Mouse (Mus musculus): ENCODE data around the gene Entpd1.

Gene Entpd1

DNA sequence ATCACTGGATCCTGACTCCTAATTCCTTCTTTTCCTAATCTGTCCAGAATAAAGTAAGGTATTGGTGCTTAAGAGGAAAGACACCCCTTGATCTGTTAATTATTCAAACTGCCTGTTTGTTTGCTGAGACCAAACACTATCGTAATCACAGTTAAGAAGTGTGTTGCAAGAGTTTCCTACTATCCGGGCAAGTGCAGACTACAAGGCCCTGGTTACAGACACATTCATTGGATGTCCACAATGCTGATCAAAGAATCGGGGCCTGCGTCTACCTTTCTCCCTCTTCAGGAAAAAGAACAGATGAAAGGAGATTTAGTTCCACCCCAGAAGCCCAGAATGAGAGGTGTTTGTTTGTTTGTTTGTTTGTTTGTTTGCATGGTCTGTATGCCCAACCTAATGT, 116.0 kb downstream of the Entpd1 start:
- DNase-seq: no peak

DNA sequence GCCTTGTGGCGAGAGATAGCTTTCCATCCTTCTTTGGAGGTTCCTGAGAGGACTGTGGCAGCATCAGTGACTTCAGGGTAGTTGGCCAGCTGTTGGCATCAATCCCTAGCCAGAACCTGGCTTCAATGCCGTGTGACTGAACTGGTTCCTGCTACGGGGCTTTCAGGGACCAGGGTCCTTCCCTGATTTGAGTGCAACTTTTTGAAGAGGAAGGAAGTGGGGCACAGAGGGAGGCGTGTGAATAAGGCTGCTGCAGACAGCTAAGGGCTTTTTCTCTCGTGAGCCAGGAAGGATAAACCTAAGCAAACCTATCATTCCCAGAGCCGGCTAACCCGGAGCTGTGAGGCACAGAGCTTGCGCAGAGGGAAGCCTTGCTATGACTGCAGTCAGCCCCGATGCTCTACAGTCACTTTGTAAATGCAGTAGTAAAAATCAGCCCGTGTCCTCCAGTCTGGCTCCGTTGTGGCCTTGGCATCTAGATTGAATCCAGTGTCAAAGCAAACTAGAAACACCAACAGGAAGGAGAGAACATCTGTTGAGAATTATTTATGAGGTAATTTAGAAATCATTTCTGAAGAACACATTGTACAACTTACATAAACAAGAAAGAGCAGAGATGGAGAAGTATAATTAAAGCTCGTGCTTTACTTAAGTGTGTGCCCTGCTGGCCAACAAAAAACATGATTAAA, 116.7 kb downstream of the Entpd1 start:
- DNase-seq: no peak

DNA sequence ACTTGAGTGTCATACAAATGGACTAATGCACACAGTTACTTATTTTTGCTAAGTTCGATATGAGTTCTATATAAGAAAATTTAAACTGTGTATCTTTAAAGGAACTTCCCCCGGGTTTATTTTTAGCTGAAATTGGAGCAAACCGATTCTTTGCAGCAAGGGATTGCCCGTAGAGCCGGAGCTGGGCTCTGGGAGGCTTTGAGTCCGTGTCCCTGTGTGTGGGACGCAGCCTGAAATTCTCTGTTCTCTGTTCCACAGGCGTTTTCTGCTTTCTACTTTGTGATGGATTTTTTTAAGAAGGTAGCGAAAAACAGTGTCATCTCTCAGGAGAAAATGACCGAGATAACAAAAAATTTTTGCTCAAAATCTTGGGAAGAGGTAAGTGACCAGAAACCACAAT, 121.2 kb downstream of the Entpd1 start:
- DNase-seq: no peak

- DNase-seq: no peak
Measured at GRCm38 (mm10) chr19:40733849-40734248, 121.7 kb downstream of the Entpd1 start.

DNA sequence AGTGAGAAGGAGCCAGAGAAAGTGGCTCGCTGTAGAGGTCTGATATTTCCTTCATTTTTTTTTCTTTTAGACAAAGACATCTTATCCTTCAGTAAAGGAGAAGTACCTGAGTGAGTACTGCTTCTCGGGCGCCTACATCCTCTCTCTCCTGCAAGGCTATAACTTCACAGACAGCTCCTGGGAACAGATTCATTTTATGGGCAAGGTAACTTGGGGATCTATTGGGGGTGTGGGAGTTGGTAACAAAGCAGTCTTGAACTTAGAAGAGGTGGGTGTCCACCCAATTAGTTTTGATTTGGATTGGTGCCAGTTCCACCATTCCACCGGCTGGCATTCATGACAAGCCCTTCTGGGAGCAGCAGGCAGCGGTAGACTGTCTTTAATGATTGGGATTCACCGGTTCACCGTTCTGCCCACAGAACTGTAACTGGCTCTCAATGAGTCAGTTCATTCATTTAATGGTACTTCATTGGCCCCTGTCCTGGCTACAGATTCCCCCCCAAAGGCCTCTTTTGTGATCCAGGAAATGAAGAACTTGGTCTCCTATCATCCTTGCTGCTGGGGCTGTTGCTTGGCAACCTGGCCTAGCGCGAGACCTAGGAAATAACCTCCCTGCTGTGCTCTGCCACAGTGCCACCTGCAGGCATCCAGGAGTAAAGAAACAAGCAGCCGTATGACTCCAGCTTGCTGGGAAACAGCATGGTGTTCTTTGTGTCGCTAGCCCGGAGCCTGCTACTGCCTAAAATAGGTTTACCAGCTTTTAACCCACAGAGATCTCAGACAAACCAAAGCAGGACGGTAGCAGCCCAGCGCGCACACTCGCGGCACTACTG, 124.7 kb downstream of the Entpd1 start:
- peak; percentile 14 to 44 for DNase-seq

DNA sequence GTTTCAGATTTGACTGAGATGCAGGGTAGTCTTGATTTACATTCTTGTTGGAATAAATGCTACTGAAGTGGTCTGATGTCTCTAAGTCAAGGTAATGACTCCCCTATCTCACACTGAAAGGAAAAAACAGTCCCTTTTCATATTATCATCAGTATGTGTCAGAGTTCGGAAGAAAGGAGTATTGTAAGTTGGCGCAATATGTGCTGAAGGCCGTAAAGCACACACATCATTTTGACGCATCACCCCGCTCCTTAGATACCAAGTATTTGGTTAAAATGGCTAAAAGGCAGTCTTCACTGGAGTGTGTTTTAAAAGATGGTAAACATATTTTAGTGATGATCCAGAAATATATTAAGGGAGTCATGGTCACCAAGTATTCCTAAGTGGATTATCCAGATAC, 125.4 kb downstream of the Entpd1 start:
- no peak for DNase-seq

GRCm38 (mm10) chr19:40738683-40739324, 126.6 kb downstream of the Entpd1 start:
- no peak for DNase-seq

- no peak for DNase-seq
Measured at GRCm38 (mm10) chr19:40746603-40747002, 134.4 kb downstream of the Entpd1 start.

- no peak for DNase-seq
Measured at GRCm38 (mm10) chr19:40748559-40748958, 136.4 kb downstream of the Entpd1 start, which contains the start of gene Cc2d2b. Gene Cc2d2b (plus strand): TSS chr19:40748753.

- peak; percentile 67 to 87 for DNase-seq
Measured at GRCm38 (mm10) chr19:40754311-40754710, 142.1 kb downstream of the Entpd1 start.

DNA sequence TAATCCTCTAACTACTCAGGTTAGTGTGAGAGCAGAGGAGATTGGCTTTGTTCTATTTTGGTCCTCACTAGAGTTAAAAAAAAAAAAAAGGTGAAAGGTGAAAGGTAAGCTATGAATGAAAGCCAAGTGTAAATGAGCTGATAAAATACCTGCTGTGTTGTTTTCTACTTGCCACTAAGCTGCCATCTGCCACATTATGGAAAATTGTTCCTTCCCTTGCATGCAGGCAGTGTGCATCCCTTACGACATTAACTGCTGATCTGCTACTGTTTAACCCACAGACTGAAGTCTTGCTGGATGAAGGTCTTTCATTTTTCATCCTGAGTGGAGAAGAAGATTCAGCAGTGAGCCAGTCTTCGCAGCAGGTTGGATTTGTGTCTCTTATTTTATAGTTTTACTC, 147.9 kb downstream of the Entpd1 start:
- DNase-seq: no peak

GRCm38 (mm10) chr19:40762023-40762759, 150.0 kb downstream of the Entpd1 start:
- peak; percentile 12 to 26 for DNase-seq

DNA sequence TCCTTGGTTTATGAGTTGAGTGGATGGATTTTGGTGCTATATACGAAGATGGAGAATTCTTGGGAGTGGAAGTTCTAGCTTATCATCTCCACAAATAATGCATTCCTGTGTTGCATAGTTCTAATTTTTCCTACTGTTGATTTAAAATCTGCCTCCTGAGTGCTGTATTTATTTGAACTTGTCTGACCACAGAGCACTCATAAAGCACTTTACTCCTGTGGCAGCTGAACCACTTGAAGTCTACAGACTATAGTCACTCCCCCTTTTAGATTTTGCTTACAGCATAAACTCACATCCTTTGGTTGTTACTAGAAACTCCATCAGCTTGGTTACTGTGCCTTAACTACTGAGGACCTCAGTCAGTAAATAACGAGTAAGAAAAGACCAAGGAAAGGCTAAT, 155.0 kb downstream of the Entpd1 start:
- DNase-seq: no peak

DNA sequence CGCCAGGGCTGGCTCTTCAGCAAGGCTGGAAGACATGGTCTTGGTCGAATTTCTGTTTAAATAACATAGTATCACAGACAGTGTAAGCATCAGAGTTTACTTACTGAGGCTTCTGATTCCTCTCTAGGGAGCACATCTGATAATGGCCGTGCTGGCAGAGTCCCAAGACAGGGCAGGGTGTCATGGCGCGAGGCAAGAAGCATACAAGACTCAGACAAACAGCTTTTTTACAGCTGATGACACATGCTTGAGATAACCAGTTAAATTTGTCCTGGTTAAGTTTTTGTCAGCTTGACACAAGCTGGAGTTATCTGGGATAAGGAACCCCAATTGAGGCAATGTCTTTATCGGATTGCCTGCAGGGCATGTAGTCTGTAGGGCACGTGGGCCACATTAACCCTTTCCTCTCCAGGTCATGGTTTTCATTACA, 157.2 kb downstream of the Entpd1 start:
- DNase-seq: no peak

DNA sequence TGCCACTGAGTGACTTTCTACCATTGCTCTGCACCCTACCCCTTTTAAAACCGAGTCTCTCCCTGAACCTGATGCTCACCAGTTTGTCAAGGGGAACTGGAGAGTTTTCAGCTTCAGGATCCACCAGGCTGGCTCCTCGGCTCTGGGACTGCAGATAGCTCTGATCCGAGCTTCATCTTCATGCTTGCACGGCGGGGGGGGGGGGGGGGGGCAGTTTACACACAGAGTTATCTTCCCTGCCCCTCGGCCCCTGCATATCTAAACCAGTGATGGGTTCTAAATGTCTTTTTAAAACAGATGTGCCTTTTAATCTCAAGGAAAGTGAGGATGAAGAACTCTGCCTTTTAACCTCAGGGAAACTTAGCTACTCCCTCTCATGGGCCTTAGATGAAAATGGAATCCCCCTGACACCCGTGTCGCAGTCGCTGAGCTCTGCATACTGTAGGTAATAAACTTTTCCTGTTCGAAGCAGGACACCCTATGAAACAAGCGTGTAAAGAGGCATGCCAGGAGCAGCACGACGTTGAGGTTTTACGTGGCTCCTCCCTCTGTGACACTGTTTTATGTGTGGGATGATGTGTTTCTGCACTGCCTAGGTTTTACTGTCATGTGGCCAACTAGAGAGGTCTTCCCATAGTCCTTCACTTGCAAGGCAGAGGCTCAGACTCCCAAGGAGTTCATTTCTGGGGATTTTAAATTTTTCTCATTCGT, 176.0 kb downstream of the Entpd1 start:
- DNase-seq: no peak

GRCm38 (mm10) chr19:40788715-40789084, 176.5 kb downstream of the Entpd1 start:
- no peak for DNase-seq
